Mouse (Mus musculus) lung, postnatal 0 days (tissue): Measurements from ENCODE around the gene Fli1.

Experiments
- CTCF ChIP-seq: IDR thresholded peaks from 2 replicates; pipeline ENCODE4 v1.5.1; 2016; ENCODE audit warnings: antibody characterized with exemption, mild to moderate bottlenecking
- EP300 ChIP-seq: IDR thresholded peaks from 2 replicates; pipeline ENCODE4 v1.6.1; 2016; ENCODE audit warnings: antibody characterized with exemption, mild to moderate bottlenecking, control low read depth

DNA sequence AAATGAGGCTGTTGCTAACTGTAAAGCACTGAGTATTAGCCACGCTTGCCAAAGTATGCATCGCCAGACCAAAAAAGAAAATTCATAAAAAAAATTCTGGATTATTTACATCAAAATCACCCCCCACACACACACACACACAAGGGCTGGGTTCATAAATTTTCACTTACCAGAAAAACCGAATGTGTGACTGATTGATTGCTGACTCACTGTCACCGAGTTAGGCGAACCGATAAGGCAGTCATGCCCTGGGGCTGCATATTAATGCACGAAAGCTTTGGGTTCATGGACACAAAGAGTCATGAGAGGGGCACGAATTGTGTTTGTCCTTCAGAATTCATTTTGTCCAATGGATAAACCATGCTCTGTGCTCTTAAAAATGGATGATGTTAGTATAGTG lies 17.2 kb upstream of the Fli1 start:
- TF ChIP-seq CTCF (no peak), EP300 (no peak)
